ENCODE assay signal across 9 mouse cellular contexts in genomic region chr5:125153201-125153816, GRCm38 (mm10). TPM values are rescaled to one million over a fixed set of nuclear protein-coding genes. Genes with fewer than 3 reads are reported as not detected.
DNase-seq lines count a peak whose midpoint lies in the region; ATAC-seq and TF ChIP-seq lines count a peak whose summit lies in the region.
"Had no signal": no experiment of that assay in that cellular context is flagged by ENCODE, and none has a peak within 500 bp of the region (broad histone marks: within the 10 kb centered on the region; RNA-seq: fewer than 3 reads in every experiment).

No protein-coding gene starts in this region.

- no peak overlapping the region for H3K9ac ChIP-seq in lung, embryonic 15.5 days
- no peak overlapping the region for H3K9ac ChIP-seq in hindbrain, embryonic 15.5 days
- no peak overlapping the region for H3K9ac ChIP-seq in neural tube, embryonic 12.5 days

- H3K36me3 ChIP-seq in lung, embryonic 15.5 days = no peaks in the 10 kb centered on the region
- no peaks in the 10 kb centered on the region for H3K36me3 ChIP-seq in hindbrain, embryonic 15.5 days
- H3K36me3 ChIP-seq in neural tube, embryonic 12.5 days = no peaks in the 10 kb centered on the region

- no peaks in the 10 kb centered on the region for H3K27me3 ChIP-seq in lung, embryonic 15.5 days
- H3K27me3 ChIP-seq in hindbrain, embryonic 15.5 days = no peaks in the 10 kb centered on the region
- H3K27me3 ChIP-seq in neural tube, embryonic 12.5 days (replicated peaks) = no peaks in the 10 kb centered on the region

- DNase-seq in lung, adult 2 months = no peak
- DNase-seq in brain, embryonic 14.5 days (ENCODE audit: low read depth) = no peak
- no peak for DNase-seq in spleen, postnatal 36 days (ENCODE audit: low spot score in 2 of 2)
- no peak for DNase-seq in frontal cortex, postnatal 10 days (ENCODE audit: low spot score in 2 of 2)
- no peak for DNase-seq in urinary bladder, postnatal 10 days (ENCODE audit: low spot score)
- DNase-seq: heart, adult 18-20 months had no signal

- H3K4me1 ChIP-seq in lung, embryonic 15.5 days = peaks cover 99% of the 10 kb centered on the region
- peaks cover 43% of the 10 kb centered on the region for H3K4me1 ChIP-seq in lung, adult 2 months (ENCODE audit: control insufficient read depth, insufficient read depth, low read length)
- H3K4me1 ChIP-seq in hindbrain, embryonic 15.5 days (replicated peaks) = peaks cover 100% of the 10 kb centered on the region
- peaks cover 98% of the 10 kb centered on the region for H3K4me1 ChIP-seq in neural tube, embryonic 12.5 days

- TF ChIP-seq POLR2A in lung, adult 2 months (IDR thresholded peaks at IDR 0.05; ENCODE audit: borderline replicate concordance, extremely low read depth, low read depth, low read length) = no peak
- no peak for TF ChIP-seq POLR2A in brain, embryonic 14.5 days (IDR thresholded peaks at IDR 0.05; ENCODE audit: borderline replicate concordance, extremely low read depth, insufficient read depth, insufficient read length, poor library complexity, severe bottlenecking)

- no peak for TF ChIP-seq CTCF in lung, adult 2 months (IDR thresholded peaks at IDR 0.05; ENCODE audit: insufficient read depth, low read length)
- TF ChIP-seq CTCF in brain, embryonic 14.5 days (IDR thresholded peaks at IDR 0.05; ENCODE audit: borderline replicate concordance, extremely low read depth, insufficient read depth, insufficient read length) = peak; percentile 24; the same call in 1 of the 2 replicates

- H3K9me3 ChIP-seq in lung, embryonic 15.5 days = no peaks in the 10 kb centered on the region
- H3K9me3 ChIP-seq in hindbrain, embryonic 15.5 days = no peaks in the 10 kb centered on the region
- no peaks in the 10 kb centered on the region for H3K9me3 ChIP-seq in neural tube, embryonic 12.5 days

- no peak overlapping the region for H3K4me2 ChIP-seq in lung, embryonic 15.5 days
- H3K4me2 ChIP-seq in hindbrain, embryonic 15.5 days = no peak overlapping the region
- no peak overlapping the region for H3K4me2 ChIP-seq in neural tube, embryonic 12.5 days (replicated peaks)

- 88% methylated on average over 11 of the region's 11 CpGs for WGBS in lung, embryonic 15.5 days
- WGBS in lung, adult 2 months = 75% methylated on average over 11 of the region's 11 CpGs
- 67% methylated on average over 11 of the region's 11 CpGs for WGBS in hindbrain, embryonic 15.5 days
- 62% methylated on average over 11 of the region's 11 CpGs for WGBS in neural tube, embryonic 12.5 days

- ATAC-seq in lung, embryonic 15.5 days (ENCODE audit: borderline replicate concordance, extremely low read depth, low FRiP score, low TSS enrichment) = no peak
- no peak for ATAC-seq in hindbrain, embryonic 15.5 days (ENCODE audit: low FRiP score, low read depth)
- no peak for ATAC-seq in neural tube, embryonic 12.5 days (ENCODE audit: low FRiP score, low read depth)

- H3K27ac ChIP-seq in lung, embryonic 15.5 days = peak overlapping the region; percentile 86
- H3K27ac ChIP-seq in hindbrain, embryonic 15.5 days (replicated peaks) = peak overlapping the region; percentile 86
- H3K27ac ChIP-seq in neural tube, embryonic 12.5 days = peak overlapping the region; percentile 95

- H3K4me3 ChIP-seq in lung, embryonic 15.5 days = no peak overlapping the region
- no peak overlapping the region for H3K4me3 ChIP-seq in lung, adult 2 months (replicated peaks; ENCODE audit: extremely low read depth, low read depth, low read length)
- no peak overlapping the region for H3K4me3 ChIP-seq in hindbrain, embryonic 15.5 days
- H3K4me3 ChIP-seq in neural tube, embryonic 12.5 days = no peak overlapping the region

RNA-seq across cellular contexts. Expression of gene Ncor2, which starts 25.7 kb away (rescaled TPM):
- 28.7 and 30.5 TPM in 2 replicates for polyA plus RNA-seq in lung, embryonic 15.5 days (2015; fragmentation: Nextera tagmentation; extraction: Ambion mirVana)
- polyA plus RNA-seq in lung, adult 2 months (2012; rRNA removed) = 65.5 and 78.9 TPM in 2 replicates
- 31.6 and 71.5 TPM in 2 replicates for polyA plus RNA-seq in brain, embryonic 14.5 days (2012; rRNA removed)
- 26.3 and 28.7 TPM in 2 replicates for polyA plus RNA-seq in hindbrain, embryonic 15.5 days (2015; fragmentation: Nextera tagmentation; extraction: Ambion mirVana)
- 36.0 and 36.9 TPM in 2 replicates for polyA plus RNA-seq in neural tube, embryonic 12.5 days (2016; fragmentation: Nextera tagmentation; extraction: Ambion mirVana)
